Mouse (Mus musculus) hindbrain, embryonic 16.5 days (tissue): ENCODE data around the gene Carns1. TPM values are rescaled to one million over a fixed set of nuclear protein-coding genes. Genes with fewer than 3 reads are reported as not detected.
"Not testable (repeated sequence)": the region's sequence is repeated elsewhere in the genome, so short reads cannot be mapped to it uniquely, and the experiment has no call there.

Source experiments
- ATAC-seq: fragments of 200-750 bp; cut with Nextera tagmentation; 2 replicates; pipeline ENCODE4 v1.8.0; 2017; ENCODE audit warnings: moderate TSS enrichment, moderate library complexity
- H3K27ac ChIP-seq: fragments of 300-500 bp; sonication (generic); 2 replicates; pipeline ENCODE4 v1.5.1; 2014; ENCODE audit warnings: low read depth, mild to moderate bottlenecking, control low read depth, low read length, moderate library complexity
- H3K27me3 ChIP-seq: fragments of 300-500 bp; sonication (generic); replicated peaks from 2 replicates; pipeline ENCODE4 v1.6.1; 2014; ENCODE audit warnings: low read length; ENCODE audit not compliant: control insufficient read depth, insufficient read depth
- H3K36me3 ChIP-seq: fragments of 300-500 bp; sonication (generic); 2 replicates; pipeline ENCODE4 v1.6.1; 2014; ENCODE audit warnings: mild to moderate bottlenecking, low read length, moderate library complexity, mixed read lengths; ENCODE audit not compliant: control insufficient read depth, insufficient read depth
- H3K4me1 ChIP-seq: fragments of 300-500 bp; sonication (generic); 2 replicates; pipeline ENCODE4 v1.6.1; 2014; ENCODE audit warnings: low read depth, low read length; ENCODE audit not compliant: control insufficient read depth, insufficient read depth
- H3K4me2 ChIP-seq: fragments of 300-500 bp; sonication (generic); 2 replicates; pipeline ENCODE4 v1.6.1; 2014; ENCODE audit warnings: mild to moderate bottlenecking, low read length, control low read depth, moderate library complexity
- H3K4me3 ChIP-seq: fragments of 300-500 bp; sonication (generic); 2 replicates; pipeline ENCODE4 v1.5.1; 2014; ENCODE audit warnings: mild to moderate bottlenecking, low read length, control low read depth, moderate library complexity
- H3K9ac ChIP-seq: fragments of 300-500 bp; sonication (generic); 2 replicates; pipeline ENCODE4 v1.6.1; 2014; ENCODE audit warnings: low read depth, mild to moderate bottlenecking, control low read depth, low read length, moderate library complexity
- H3K9me3 ChIP-seq: fragments of 300-500 bp; sonication (generic); 2 replicates; pipeline ENCODE4 v1.6.1; 2014; ENCODE audit warnings: mild to moderate bottlenecking, low read length, moderate library complexity; ENCODE audit not compliant: control insufficient read depth
- WGBS: fragments of 180-500 bp; shearing (Covaris S2); extraction: QIAGEN DNeasy Blood & Tissue Kit; methylation state at CpG from one replicate; pipeline ENCODE4 v1.1.7; 2014; 5-methylcytosine and 5-hydroxymethylcytosine counted together
- polyA plus RNA-seq: library from polyadenylated mRNA; unstranded; fragments of >200 nt; fragmentation: Nextera tagmentation; extraction: Ambion mirVana; gene quantifications from 2 replicates; pipeline ENCODE4 v1.2.1, GENCODE M21; 2015

Gene Carns1
- polyA plus RNA-seq, 1 experiment from 2014 or later, result 7.9 TPM

DNA sequence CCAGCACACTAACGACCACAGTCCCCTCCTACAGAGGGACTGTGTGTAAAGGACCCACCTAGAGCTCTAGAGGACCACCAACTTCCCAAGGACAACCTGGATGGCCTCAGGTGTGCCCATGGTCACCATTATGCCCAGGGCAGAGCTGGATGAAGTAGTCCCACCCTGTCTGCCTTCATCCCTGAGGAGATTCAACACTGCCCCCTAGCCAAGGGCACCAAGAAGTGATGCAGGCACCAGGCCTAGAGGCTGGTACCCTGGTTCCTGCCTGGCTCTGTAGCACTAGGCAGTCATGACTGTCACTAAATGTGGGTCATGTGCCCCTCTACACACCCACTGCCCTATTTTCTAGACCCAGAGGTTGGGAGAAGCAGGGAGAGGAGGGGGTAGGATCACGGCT is 43.5 kb downstream of the Carns1 start:
- peaks cover 31% of the 10 kb centered on the region for H3K36me3 ChIP-seq
- no peaks in the 10 kb centered on the region for H3K9me3 ChIP-seq
- H3K4me1 ChIP-seq, result peaks cover 7% of the 10 kb centered on the region
- ATAC-seq, result no peak; the same call in 1 of the 2 replicates
- 80% methylated on average over 2 of the region's 2 CpGs for WGBS
- no peak overlapping the region for H3K27ac ChIP-seq
- no peak overlapping the region for H3K9ac ChIP-seq
- H3K4me2 ChIP-seq, result no peak overlapping the region
- H3K4me3 ChIP-seq, result no peak overlapping the region
- no peaks in the 10 kb centered on the region for H3K27me3 ChIP-seq

GRCm38 (mm10) chr19:4131075-4131474 is 44.2 kb downstream of the Carns1 start:
- peaks cover 31% of the 10 kb centered on the region for H3K36me3 ChIP-seq

GRCm38 (mm10) chr19:4130106-4130505 is 45.2 kb downstream of the Carns1 start:
- Histone ChIP-seq H3K27ac (no peak overlapping the region), H3K9me3 (no peaks in the 10 kb centered on the region), H3K4me2 (no peak overlapping the region), H3K27me3 (no peaks in the 10 kb centered on the region), H3K4me1 (peaks cover 9% of the 10 kb centered on the region), H3K36me3 (peaks cover 31% of the 10 kb centered on the region), H3K4me3 (no peak overlapping the region), H3K9ac (no peak overlapping the region)
- ATAC-seq, result no peak
- WGBS, result 93% methylated on average over 4 of the region's 4 CpGs

More at GRCm38 (mm10) chr19:4131075-4131474, 44.2 kb downstream of the Carns1 start:
- Histone ChIP-seq H3K4me1 (peaks cover 9% of the 10 kb centered on the region), H3K4me3 (no peak overlapping the region), H3K27ac (no peak overlapping the region), H3K4me2 (no peak overlapping the region), H3K9ac (no peak overlapping the region), H3K27me3 (no peaks in the 10 kb centered on the region), H3K9me3 (no peaks in the 10 kb centered on the region)
- no peak for ATAC-seq
- 94% methylated on average over 5 of the region's 5 CpGs for WGBS

GRCm38 (mm10) chr19:4129462-4129861 is 45.8 kb downstream of the Carns1 start:
- Histone ChIP-seq H3K4me1 (peaks cover 9% of the 10 kb centered on the region), H3K9me3 (no peaks in the 10 kb centered on the region), H3K36me3 (peaks cover 31% of the 10 kb centered on the region), H3K4me2 (no peak overlapping the region), H3K27ac (no peak overlapping the region), H3K27me3 (no peaks in the 10 kb centered on the region), H3K9ac (no peak overlapping the region), H3K4me3 (no peak overlapping the region)
- 95% methylated on average over 7 of the region's 7 CpGs for WGBS
- no peak for ATAC-seq

DNA sequence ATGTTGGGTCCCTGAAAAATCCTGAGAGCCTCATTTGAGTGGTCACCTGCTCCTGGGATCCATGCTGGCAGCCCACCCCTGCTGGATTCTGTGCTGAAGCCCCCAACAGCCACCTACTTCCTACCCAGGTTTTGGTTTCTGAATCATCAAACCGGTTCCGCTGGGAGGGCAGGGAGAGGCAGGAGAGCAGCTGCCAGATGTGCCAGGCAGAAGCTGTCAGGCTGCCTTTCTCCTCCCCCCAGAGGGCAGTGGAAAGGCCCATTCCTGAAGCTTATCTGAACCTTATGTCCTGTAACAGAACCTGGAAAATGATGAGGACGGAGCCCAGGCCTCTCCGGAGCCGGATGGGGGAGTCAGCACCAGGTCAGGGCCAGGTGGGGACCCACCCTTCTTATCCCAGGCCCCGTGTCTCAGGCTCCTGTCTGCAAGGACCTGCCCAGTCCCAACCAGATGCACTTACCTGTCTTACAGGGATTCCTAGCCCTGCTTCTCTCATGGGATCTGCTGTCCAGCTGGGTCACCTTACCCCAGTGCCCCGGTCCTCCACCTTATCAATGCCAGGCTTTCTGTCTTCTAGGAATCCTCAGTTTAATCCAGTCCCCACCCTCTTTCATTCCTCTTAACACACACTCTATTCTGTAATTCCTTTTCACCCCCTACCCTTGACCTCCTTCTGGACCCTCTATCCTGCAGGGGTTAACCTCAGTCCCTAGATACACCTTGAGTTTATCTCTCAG is 48.4 kb downstream of the Carns1 start:
- H3K27me3 ChIP-seq, result no peaks in the 10 kb centered on the region
- ATAC-seq, result no peak

GRCm38 (mm10) chr19:4125741-4126696 is 49.3 kb downstream of the Carns1 start, which contains the start of gene Aip:
Gene Aip, minus strand, starts transcription at chr19:4125858.
- peak within 1 kb of the TSS; percentile 77 for H3K27ac ChIP-seq
- under 1% methylated on average over 49 of the region's 64 CpGs for WGBS
- peak within 1 kb of the TSS; percentile 85 for H3K4me3 ChIP-seq
- ATAC-seq, result peak; percentile 93
- no peaks in the 10 kb centered on the region for H3K9me3 ChIP-seq
- H3K9ac ChIP-seq, result peak within 1 kb of the TSS; percentile 93
- H3K36me3 ChIP-seq, result peaks cover 17% of the 10 kb centered on the region
- H3K4me1 ChIP-seq, result peaks cover 9% of the 10 kb centered on the region
- H3K27me3 ChIP-seq, result no peaks in the 10 kb centered on the region
- peak within 1 kb of the TSS; percentile 67 for H3K4me2 ChIP-seq

More for the DNA sequence above, 48.4 kb downstream of the Carns1 start:
- H3K4me3 ChIP-seq, result peak overlapping the region; percentile 85
- H3K4me2 ChIP-seq, result peak overlapping the region; percentile 67
- H3K9me3 ChIP-seq, result no peaks in the 10 kb centered on the region
- H3K27ac ChIP-seq, result no peak overlapping the region
- peaks cover 24% of the 10 kb centered on the region for H3K36me3 ChIP-seq
- WGBS, result 70% methylated on average over 7 of the region's 7 CpGs
- peaks cover 9% of the 10 kb centered on the region for H3K4me1 ChIP-seq
- peak overlapping the region; percentile 93 for H3K9ac ChIP-seq

DNA sequence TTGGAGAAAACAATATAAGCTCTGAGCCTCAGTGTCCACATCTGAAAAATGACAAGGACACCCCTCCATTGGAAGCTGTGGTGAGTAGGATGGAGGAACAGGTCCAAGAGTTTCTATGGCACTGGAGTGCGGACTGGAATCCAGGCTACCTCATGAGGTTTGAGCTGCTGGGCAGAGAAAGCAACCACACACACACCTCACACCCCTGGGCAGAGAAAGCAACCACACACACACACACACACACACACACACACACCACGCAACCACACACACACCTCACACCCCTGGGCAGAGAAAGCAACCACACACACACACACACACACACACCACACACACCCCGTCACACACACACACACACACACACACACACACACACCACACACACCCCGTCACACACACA is 50.0 kb downstream of the Carns1 start:
- ATAC-seq, result peak; percentile 31

GRCm38 (mm10) chr19:4124432-4124831 is 50.8 kb downstream of the Carns1 start:
- Histone ChIP-seq H3K27me3 (no peaks in the 10 kb centered on the region), H3K36me3 (peaks cover 8% of the 10 kb centered on the region), H3K4me1 (peaks cover 19% of the 10 kb centered on the region), H3K9me3 (no peaks in the 10 kb centered on the region), H3K27ac (no peak overlapping the region), H3K9ac (no peak overlapping the region), H3K4me2 (no peak overlapping the region), H3K4me3 (no peak overlapping the region)
- ATAC-seq, result no peak
- WGBS, result 85% methylated on average over 4 of the region's 4 CpGs

More for the DNA sequence above, 50.0 kb downstream of the Carns1 start:
- H3K4me2 ChIP-seq, result peak overlapping the region; percentile 67
- WGBS, result 21% methylated on average over 2 of the region's 4 CpGs
- peak overlapping the region; percentile 85 for H3K4me3 ChIP-seq
- H3K9me3 ChIP-seq, H3K27me3 ChIP-seq: not testable (repeated sequence)
- peaks cover 16% of the 10 kb centered on the region for H3K4me1 ChIP-seq
- H3K36me3 ChIP-seq, result peaks cover 15% of the 10 kb centered on the region
- peak overlapping the region; percentile 93 for H3K9ac ChIP-seq
- peak overlapping the region; percentile 54 for H3K27ac ChIP-seq
